Mouse (Mus musculus) ES-CJ7 (cell line): ENCODE measurements around the gene Ugt1a9.
"Not testable (repeated sequence)": the region's sequence is repeated elsewhere in the genome, so short reads cannot be mapped to it uniquely, and the experiment has no call there.

Experiments used
- DNase-seq: peaks from one replicate; pipeline ENCODE4 v3.0.0; 2011; ENCODE audit warnings: low read depth, low spot score

Gene Ugt1a9

GRCm38 (mm10) chr1:88105656-88106055, 35.1 kb downstream of the Ugt1a9 start:
- no peak for DNase-seq

GRCm38 (mm10) chr1:88109027-88109557, 38.5 kb downstream of the Ugt1a9 start:
- not testable (repeated sequence) for DNase-seq

GRCm38 (mm10) chr1:88109604-88110003, 39.0 kb downstream of the Ugt1a9 start:
- DNase-seq: not testable (repeated sequence)

GRCm38 (mm10) chr1:88112769-88113168, 42.2 kb downstream of the Ugt1a9 start:
- not testable (repeated sequence) for DNase-seq

- DNase-seq: not testable (repeated sequence)
Observed at GRCm38 (mm10) chr1:88120550-88120949, 50.0 kb downstream of the Ugt1a9 start.

GRCm38 (mm10) chr1:88121521-88121920, 50.9 kb downstream of the Ugt1a9 start:
- peak; percentile 25 for DNase-seq

GRCm38 (mm10) chr1:88125827-88126360, 55.3 kb downstream of the Ugt1a9 start:
- not testable (repeated sequence) for DNase-seq

- DNase-seq: not testable (repeated sequence)
Observed at GRCm38 (mm10) chr1:88129091-88129490, 58.5 kb downstream of the Ugt1a9 start.

- not testable (repeated sequence) for DNase-seq
Observed at GRCm38 (mm10) chr1:88130223-88130622, 59.6 kb downstream of the Ugt1a9 start.

- DNase-seq: no peak
Observed at GRCm38 (mm10) chr1:88133908-88134456, 63.4 kb downstream of the Ugt1a9 start.

GRCm38 (mm10) chr1:88134457-88135011, 63.9 kb downstream of the Ugt1a9 start, which contains the start of gene Ugt1a6a:
Gene Ugt1a6a, plus strand, starts transcription at chr1:88134809.
- DNase-seq: not testable (repeated sequence)

GRCm38 (mm10) chr1:88135229-88135904, 64.8 kb downstream of the Ugt1a9 start:
- not testable (repeated sequence) for DNase-seq

GRCm38 (mm10) chr1:88136646-88137045, 66.0 kb downstream of the Ugt1a9 start:
- DNase-seq: no peak

- DNase-seq: no peak
Observed at GRCm38 (mm10) chr1:88137264-88137663, 66.7 kb downstream of the Ugt1a9 start.

- no peak for DNase-seq
Observed at GRCm38 (mm10) chr1:88138145-88138544, 67.5 kb downstream of the Ugt1a9 start.

- not testable (repeated sequence) for DNase-seq
Observed at GRCm38 (mm10) chr1:88140492-88140891, 69.9 kb downstream of the Ugt1a9 start.

- peak; percentile 19 for DNase-seq
Observed at GRCm38 (mm10) chr1:88143966-88144675, 73.5 kb downstream of the Ugt1a9 start.

- peak; percentile 53 for DNase-seq
Observed at GRCm38 (mm10) chr1:88145278-88145677, 74.7 kb downstream of the Ugt1a9 start.

- peak; percentile 43 for DNase-seq
Observed at GRCm38 (mm10) chr1:88150133-88150532, 79.5 kb downstream of the Ugt1a9 start.

- no peak for DNase-seq
Observed at GRCm38 (mm10) chr1:88158430-88158829, 87.8 kb downstream of the Ugt1a9 start.

- no peak for DNase-seq
Observed at GRCm38 (mm10) chr1:88165711-88166110, 95.1 kb downstream of the Ugt1a9 start, which contains the start of gene Ugt1a5. Gene Ugt1a5, plus strand, starts transcription at chr1:88166012.

GRCm38 (mm10) chr1:88172190-88172589, 101.6 kb downstream of the Ugt1a9 start:
- not testable (repeated sequence) for DNase-seq
